14 mouse cellular contexts compared by ENCODE assay signal in genomic region chr5:129298646-129299455, GRCm38 (mm10).
DNase-seq lines count a peak whose midpoint lies in the region; ATAC-seq and TF ChIP-seq lines count a peak whose summit lies in the region.
"Had no signal": no experiment of that assay in that cellular context is flagged by ENCODE, and none has a peak within 500 bp of the region (broad histone marks: within the 10 kb centered on the region; RNA-seq: fewer than 3 reads in every experiment).

No protein-coding gene starts in this region.

- no peak overlapping the region for H3K9ac ChIP-seq in embryonic facial prominence, embryonic 14.5 days (ENCODE audit: low read depth, low read length)
- no peak overlapping the region for H3K9ac ChIP-seq in forebrain, postnatal 0 days
- H3K9ac ChIP-seq: forebrain, embryonic 13.5 days; hindbrain, embryonic 15.5 days had no signal

- ATAC-seq in embryonic facial prominence, embryonic 14.5 days (ENCODE audit: low read depth): peak; percentile 37; the same call in 1 of the 2 replicates
- no peak for ATAC-seq in forebrain, postnatal 0 days

- H3K27me3 ChIP-seq in embryonic facial prominence, embryonic 14.5 days (replicated peaks; ENCODE audit: control insufficient read depth, insufficient read depth, low read length): no peaks in the 10 kb centered on the region
- no peaks in the 10 kb centered on the region; the same call in 1 of the 2 replicates for H3K27me3 ChIP-seq in forebrain, postnatal 0 days (ENCODE audit: insufficient read depth, low read length)
- H3K27me3 ChIP-seq: hindbrain, embryonic 15.5 days had no signal

- TF ChIP-seq CTCF in forebrain, postnatal 0 days (IDR thresholded peaks at IDR 0.05; ENCODE audit: low read depth): no peak

- no peak overlapping the region for H3K27ac ChIP-seq in embryonic facial prominence, embryonic 14.5 days (replicated peaks; ENCODE audit: low read depth, low read length)
- H3K27ac ChIP-seq in forebrain, postnatal 0 days (ENCODE audit: low read depth, low read length): no peak overlapping the region

- H3K4me2 ChIP-seq in embryonic facial prominence, embryonic 14.5 days (ENCODE audit: low read depth, low read length): no peak overlapping the region
- H3K4me2 ChIP-seq in forebrain, postnatal 0 days (ENCODE audit: low read depth): no peak overlapping the region
- H3K4me2 ChIP-seq: hindbrain, embryonic 15.5 days had no signal

- no peak overlapping the region for H3K4me3 ChIP-seq in embryonic facial prominence, embryonic 14.5 days (ENCODE audit: low read depth, low read length)
- no peak overlapping the region for H3K4me3 ChIP-seq in forebrain, postnatal 0 days (ENCODE audit: low read depth, low read length)
- H3K4me3 ChIP-seq: forebrain, embryonic 13.5 days; hindbrain, embryonic 15.5 days had no signal

- peak; percentile 8 to 11 for DNase-seq in cerebellum, postnatal 14 days
- no peak for DNase-seq in cerebellum, adult 11-12 months
- DNase-seq in kidney, postnatal 4 days: peak; percentile 27 to 31
- no peak for DNase-seq in kidney, postnatal 14 days
- DNase-seq in embryonic facial prominence, embryonic 14.5 days (ENCODE audit: low spot score): peak; percentile 4
- peak; percentile 34 for DNase-seq in retina, embryonic 14.5 days (ENCODE audit: low spot score)
- DNase-seq in spleen, postnatal 4 days (ENCODE audit: low spot score in 2 of 2): no peak
- DNase-seq in forebrain, postnatal 0 days: no peak
- DNase-seq: cerebellum, postnatal 36 days; lung, adult 18-20 months; spleen, adult 18-20 months; thymus, postnatal 25 days had no signal

- 17% methylated on average over 9 of the region's 11 CpGs for WGBS in embryonic facial prominence, embryonic 14.5 days
- 10% methylated on average over 11 of the region's 11 CpGs for WGBS in forebrain, postnatal 0 days

- H3K9me3 ChIP-seq in embryonic facial prominence, embryonic 14.5 days (ENCODE audit: control insufficient read depth, low read length): no peaks in the 10 kb centered on the region
- H3K9me3 ChIP-seq in forebrain, postnatal 0 days (ENCODE audit: low read length): no peaks in the 10 kb centered on the region
- H3K9me3 ChIP-seq: forebrain, embryonic 13.5 days; hindbrain, embryonic 15.5 days had no signal

- no peaks in the 10 kb centered on the region for H3K4me1 ChIP-seq in embryonic facial prominence, embryonic 14.5 days (ENCODE audit: control insufficient read depth, insufficient read depth, low read length)
- 0 out of 2 replicates have a peak, but pooled peaks cover 6% of the 10 kb centered on the region for H3K4me1 ChIP-seq in forebrain, postnatal 0 days (ENCODE audit: insufficient read depth)

- no peaks in the 10 kb centered on the region for H3K36me3 ChIP-seq in embryonic facial prominence, embryonic 14.5 days (ENCODE audit: control insufficient read depth, insufficient read depth, low read length)
- no peaks in the 10 kb centered on the region for H3K36me3 ChIP-seq in forebrain, postnatal 0 days (ENCODE audit: insufficient read depth)
- H3K36me3 ChIP-seq: hindbrain, embryonic 15.5 days had no signal

Comparison
In these comparisons a context has a peak if more than half of its experiments do, and no peak if none do; other contexts are left out.
1. DNase-seq: peak in cerebellum, postnatal 14 days (2 of 2), kidney, postnatal 4 days (2 of 2), embryonic facial prominence, embryonic 14.5 days (single experiment) and retina, embryonic 14.5 days (single experiment); none in cerebellum, adult 11-12 months (single experiment), kidney, postnatal 14 days (single experiment), spleen, postnatal 4 days (0 of 2) and forebrain, postnatal 0 days (single experiment).